Mouse (Mus musculus): ENCODE measurements around the gene Exo1. TPM values are rescaled to one million over a fixed set of nuclear protein-coding genes. Genes with fewer than 3 reads are reported as not detected.
A peak's percentile ranks its signal among the peaks of the same experiment; 100 is the strongest.

The Exo1 gene
- total RNA-seq (2021) (1 to 10 TPM; 1.1 to 1.2 TPM), polyA plus RNA-seq (2012; rRNA removed) (0.03 and 0.12 TPM in 2 replicates)
- long read RNA-seq: 0 reads

DNA sequence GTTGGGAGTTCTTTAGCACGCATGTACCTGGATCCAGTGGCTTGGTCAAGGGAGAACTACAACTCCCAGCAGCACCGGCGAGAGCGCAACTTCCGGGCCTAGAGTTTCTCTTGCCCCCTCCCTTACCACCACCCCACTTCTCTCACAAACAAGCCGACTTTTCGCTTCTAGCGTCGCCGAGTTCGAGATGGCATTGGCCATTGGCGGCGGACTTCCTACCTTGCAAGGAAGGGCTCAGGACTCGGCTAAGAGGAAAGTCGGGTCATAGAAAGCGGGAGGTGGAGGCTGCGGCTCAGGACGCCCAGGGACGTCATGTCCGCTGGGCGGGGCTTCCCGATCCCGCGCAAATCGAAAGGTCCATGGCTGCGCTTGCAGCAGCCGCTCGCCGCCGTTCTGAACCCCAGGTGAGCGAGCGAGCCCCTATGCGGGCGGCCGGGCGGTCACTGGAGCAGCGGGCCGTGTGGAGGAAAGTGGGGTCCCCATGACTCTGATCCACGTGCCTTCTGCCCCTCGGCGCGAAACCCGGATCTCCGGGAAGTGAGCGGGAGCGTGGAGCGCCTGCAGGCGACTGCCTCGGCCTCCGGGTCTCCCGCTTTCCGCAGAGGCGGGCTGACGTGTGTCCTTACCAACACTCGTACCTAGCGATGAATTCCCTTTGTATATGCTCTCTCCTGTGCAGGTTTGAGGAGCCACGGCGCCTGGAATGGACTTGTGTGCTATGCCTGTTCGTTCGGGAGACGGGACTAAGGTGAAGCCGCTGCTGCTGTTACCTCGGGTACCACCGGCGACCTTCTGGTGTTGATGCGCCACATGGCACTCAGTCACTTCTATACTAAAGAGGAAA is at the start of gene Exo1:
TSS of gene Exo1 (plus strand) at position 129 of the 844 bp plus-strand sequence.
- peak; percentile 93 for DNase-seq

DNA sequence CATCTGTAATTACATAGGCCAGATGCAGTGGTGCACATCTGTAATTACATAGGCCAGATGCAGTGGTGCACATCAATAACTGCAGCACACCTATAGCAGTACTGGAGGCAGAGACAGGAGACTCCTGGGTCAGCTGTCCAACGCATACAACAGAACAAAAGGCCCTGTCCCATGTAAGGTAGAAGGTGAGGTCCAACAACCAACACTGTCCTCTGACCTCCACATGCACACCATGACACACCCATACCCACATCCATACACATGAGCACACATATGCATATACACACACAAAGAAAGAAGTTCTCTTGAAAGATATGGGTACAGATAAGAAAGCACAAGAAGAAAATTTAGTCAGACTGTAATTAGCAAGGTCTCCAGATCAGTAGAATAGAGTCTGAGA is 24.9 kb upstream of the Exo1 start:
- DNase-seq: no peak

DNA sequence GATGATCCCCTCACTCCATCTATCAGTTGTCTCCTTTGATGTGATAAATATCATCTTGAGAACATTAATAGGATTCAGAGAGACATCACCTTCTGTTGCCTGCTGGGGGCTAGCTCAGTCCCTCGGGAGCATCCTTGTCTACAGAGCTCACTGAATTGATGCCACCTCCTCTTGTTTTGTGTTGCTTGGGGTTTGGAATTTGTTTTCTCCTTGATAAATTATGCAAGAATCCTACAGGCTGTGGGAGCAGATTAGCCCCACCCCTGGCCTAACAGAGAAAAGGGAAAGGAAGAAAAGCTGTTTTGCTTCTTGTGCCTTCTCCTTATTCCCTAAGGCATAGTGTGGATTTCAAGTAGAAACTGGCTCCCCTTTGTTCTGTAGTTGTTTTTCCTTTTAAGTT is 13.3 kb upstream of the Exo1 start:
- DNase-seq: no peak

DNA sequence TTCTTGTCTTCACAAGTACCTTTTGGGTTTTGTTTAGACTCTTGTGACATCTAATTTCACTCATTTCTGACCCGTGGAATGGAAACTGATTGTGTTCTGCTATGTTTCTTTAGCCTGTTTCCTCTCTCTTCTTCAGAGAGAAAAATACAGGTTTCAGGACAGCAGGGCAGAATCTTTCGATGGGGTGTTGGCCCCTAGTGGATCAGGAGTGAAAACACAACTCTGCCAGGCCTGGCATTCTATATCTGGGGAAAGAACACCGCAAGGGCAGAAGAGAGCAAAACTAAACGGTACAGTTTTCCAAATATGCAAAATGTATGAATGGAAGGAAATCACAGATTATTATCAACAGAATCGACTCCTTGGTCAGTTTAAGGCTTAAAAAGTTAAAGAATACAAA is 12.8 kb upstream of the Exo1 start:
- DNase-seq: peak; percentile 29

DNA sequence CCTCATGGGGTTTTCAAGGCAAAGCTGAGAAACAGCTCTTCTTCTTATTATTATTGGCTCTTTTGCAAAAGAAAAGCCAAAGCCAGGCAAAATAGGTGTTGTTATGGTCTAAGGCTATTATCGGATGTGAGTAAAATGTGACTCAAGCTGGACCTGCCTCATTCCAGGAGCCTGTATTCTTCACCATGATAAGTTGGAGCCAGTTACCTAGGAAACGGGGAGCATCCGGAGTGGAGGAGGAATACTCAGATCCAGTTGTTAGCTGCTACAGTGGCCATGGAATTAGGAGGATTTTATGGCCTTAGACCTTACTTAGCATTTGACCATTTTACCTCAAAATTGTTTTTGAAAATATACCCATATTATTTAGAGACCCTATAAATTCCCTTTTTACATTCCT is 9.7 kb upstream of the Exo1 start:
- DNase-seq: no peak

DNA sequence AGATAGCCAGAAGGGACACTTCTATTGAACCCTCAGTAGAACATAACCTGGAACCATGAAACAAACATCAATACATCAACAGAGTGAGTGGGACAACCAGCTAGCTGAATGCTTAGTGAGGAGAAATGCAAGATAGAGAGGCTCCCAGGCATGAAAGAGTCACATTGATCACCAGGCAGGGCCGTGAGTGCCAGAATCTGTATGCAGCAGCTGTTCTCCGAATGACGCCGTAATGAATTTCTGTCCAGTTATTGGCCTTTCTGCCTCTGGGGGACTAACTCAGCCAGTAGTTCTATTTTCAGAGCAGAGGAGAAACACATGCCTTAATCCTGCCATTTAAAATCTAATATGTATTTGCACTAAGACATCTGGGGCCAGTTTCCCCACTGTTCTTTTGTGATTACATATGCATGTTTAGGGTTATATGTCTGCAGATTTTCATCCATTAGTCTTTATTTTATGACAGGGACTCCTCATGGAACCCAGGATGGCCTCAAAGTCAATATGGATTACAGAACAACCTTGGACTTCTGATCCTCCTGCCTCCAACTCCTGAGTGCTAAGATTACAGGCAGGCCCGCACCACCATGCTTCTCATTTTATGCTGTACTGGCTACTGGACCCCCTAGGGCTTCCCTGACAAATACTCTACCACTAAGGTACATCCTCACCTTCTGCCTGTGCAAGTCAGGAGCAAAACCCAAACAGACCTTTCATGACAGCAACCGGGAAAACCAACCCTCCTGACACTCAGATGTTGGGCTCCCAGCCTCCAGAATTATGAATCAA is 8.2 kb upstream of the Exo1 start:
- DNase-seq: no peak

DNA sequence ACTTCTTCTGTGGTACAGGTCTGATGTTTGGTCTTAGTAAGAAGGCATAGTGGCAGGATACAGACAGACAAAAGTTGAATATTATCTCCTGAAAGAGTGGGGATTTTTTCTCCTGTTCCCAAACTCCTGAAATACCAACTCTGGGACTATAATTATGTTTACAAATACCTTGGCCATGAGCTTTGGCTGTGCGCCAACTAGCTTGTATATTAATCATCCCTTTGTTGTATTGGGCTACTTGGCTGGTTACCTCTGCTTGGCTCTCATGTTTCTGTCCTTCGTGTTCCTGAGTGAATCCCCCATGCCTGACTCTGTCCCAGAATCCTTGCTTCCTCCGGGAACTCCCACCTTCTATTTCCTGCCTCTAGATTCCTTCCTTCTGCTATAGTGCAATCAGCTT is 3.0 kb downstream of the Exo1 start:
- no peak for DNase-seq

DNA sequence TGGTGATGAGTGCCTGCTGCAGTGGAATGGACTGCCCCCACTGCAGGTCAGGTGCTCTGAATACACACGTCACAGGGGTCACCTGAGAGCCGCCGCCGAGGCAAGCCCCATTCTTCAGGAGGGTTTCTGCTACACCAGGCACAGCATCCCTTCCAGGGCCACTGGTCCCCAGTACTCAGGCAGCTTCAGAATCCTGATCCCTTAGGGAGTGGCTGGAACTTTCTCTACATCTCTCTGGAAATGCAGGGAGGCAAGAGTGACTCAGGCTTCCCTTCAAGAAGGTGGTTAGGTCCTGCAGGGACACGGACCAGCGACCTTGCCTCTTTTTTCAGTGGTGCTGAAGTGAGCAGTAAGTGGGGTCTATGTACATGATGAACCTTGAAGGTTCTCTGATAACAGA is 12.9 kb downstream of the Exo1 start:
- no peak for DNase-seq

DNA sequence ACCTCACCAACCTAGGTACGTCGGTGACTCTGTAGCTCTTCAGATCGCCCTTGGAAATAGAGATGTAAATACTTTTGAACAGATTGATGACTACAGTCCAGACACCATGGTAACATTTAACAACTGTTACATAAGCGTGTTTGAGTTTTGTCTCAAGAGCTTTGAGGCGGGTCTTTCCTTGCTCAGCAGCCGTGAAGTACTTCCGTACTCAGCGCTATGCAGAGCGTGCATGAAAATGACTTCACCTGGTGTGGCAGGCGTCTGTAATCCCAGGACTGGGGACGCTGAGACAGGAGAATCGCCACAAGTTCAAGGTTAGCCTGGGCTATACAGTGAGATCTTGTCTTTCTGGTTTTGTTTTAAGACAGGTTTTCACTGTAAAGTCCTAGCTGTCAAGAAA is 13.3 kb downstream of the Exo1 start:
- no peak for DNase-seq

DNA sequence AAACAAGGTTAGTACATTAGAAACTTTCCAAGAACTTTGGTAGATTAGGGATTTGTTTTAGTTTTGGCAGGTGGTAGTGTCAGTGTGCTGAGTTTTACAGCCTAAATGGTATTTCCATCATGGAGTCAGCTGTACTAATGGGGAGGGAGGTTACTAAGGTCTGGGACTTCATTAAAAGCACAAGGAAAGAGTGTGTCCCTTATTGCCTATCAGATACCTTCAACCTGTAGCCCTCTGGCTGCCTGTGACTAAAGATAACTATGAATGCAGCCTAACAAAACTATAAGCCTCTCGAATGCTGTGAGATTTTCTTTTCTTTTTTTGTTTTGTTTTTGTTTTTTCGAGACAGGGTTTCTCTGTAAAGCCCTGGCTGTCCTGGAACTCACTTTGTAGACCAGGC is 30.8 kb downstream of the Exo1 start:
- DNase-seq: no peak

DNA sequence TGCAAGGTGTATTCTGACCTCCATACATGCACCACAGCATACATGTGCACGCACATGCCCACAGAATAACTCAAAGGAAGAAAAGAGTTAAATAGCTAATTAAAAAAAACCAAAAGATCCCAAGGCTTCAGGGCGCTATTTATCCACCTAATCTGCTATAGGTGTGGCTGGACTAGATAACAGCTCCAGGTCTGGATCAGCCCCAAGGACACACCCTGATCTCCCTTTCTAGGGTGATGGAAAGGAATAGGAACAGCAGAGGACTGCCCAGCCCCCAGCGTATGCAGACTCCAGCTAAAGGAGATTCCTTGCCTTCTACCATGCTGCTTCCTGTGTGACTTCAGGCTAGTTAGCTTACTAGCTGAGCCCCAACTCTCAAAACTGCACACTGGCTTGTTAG is 31.7 kb downstream of the Exo1 start:
- no peak for DNase-seq

DNA sequence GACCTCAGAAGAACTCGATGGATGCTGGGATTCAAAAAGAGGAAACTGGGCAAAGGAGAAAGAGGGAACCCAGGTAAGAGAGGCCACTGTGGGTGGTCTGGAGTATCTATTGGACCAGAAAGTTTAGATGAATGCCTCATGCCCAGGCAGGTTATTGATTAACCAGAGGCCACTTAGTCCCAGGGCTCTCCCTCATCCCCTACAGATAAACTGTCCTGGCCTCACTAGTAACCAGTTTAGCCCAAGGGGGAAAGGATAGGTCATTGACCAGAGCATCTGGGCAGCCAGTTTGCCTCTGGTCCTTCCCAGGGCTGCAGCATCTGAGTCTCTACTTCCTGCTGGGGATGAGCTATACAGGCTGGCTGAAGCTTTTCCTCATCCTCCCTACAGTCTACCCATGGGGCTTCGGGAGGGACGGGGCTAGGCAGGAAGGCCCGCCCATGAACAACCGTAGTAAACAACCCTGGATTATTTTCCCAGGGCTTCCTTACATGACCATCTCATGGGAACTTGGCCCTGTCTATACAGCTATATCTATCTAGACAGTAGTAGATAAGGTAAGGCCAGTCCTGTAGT is 33.4 kb downstream of the Exo1 start:
- DNase-seq: no peak

DNA sequence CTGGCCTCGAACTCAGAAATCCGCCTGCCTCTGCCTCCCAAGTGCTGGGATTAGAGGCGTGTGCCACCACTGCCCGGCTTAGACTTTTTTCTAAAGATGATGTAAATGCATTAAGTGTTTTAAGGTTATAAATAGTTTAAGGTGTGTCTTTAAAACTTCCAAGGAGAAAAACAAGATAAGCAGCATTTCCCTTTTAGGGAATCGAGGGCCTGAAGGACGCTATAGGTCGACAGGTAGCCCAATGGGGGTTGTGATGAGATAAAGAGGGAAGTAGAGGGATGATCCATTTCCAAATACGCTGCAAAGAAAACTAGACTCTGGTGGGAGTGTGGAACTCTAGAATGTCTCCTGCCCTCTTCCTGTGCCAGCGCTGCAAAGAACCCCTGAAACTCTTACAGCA is 39.6 kb downstream of the Exo1 start, which contains the start of gene Gm38100:
TSS of gene Gm38100 (plus strand) at position 301 of the 400 bp plus-strand sequence.
- DNase-seq: no peak

DNA sequence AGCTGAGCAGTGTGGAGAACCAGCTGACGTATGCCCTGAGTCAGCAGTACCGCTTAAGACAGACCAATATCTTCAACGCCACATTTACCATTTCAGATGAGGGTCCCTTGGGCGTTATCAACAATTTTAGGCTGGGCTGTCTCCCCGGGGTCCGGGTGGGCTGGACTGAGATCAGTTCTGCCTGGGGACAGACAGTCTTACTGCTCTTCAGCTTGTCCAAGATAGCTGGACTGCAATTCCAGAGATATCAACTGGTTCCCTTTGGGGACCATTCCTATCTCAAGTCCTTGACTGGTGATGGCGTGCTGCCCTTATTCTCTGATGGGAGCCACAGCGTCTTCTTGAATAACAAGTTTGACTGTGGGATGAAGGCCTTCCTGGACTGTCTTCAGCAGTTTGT is 40.7 kb downstream of the Exo1 start:
- DNase-seq: no peak

DNA sequence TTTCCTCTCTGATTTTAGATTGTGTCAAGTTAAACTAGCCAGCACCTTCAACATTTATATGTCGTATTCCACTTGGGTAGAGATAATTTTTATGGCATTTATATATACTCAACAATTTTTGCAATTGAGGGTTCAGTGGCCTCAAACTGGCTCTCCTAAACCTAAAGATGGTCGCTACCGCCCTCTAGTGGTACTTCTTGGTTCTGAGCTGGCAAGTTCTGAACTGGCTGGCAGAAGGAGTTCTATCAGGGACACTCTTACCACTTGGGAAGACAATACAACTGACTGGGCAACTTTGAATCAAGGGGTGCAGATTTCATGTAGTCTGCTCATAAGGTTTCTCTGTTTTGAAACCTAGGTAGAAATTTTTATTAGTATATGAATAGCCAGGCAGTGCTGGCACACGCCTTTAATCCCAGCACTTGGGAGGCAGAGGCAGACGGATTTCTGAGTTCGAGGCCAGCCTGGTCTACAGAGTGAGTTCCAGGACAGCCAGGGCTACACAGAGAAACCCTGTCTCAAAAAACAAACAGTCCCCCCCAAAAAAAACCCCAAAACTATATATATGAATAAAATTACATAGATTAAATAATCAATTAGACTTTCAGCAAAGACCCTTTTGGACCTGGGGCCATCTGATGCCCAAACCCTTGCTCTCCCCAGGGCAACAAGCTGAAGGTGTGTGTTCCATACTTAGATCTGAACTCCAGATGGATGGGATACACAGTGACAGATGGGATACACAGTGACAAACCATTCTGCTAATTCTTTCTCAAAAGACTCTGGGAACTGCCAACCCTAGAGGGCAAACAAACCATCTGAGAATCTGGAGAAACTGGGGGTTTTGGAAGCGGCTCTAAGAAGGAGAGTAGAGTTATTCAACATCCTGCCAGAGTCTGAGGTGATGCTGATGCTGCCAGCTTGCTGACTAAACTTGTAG is 43.7 kb downstream of the Exo1 start:
- peak; percentile 71 for DNase-seq

DNA sequence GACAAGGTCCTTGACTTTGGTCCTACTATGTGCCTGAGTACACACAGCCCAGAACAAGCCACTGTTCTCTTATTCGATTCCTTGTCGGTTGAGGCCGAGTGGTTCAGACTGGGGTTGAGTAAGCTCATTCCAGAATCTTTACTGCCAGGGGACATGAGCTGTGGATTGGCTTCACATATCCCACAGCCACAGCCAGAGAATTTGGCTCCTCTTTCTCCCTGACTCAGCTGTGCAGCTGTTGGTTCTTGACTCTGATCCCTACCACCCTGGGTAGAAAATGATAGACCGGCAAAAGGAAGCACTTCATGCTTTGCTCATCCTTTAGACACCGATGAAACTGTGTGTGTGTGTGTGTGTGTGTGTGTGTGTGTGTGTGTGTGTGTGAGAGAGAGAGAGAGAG is 51.0 kb downstream of the Exo1 start:
- no peak for DNase-seq

DNA sequence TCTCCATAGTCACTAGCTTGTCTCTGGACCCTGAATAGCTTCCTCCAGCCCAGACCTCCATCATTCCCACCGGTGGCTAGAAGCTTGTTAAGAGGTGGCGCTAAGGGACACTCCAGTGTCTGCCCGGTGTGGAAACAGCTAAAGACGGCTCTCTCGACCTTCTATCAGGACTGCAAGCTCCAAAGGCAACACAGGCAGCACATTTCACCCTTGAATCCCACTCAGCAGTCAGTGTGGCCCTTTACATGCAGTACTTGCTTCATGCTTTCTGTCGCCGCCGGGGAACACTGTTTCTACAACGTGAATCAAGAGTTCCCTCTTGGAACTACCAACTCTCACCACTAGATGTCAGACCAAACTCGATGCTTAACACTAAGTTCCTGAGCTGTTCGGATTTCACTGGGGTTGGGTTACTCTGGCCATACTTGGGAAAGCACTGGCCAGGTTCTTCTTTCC is 55.9 kb downstream of the Exo1 start:
- peak; percentile 55 for DNase-seq

DNA sequence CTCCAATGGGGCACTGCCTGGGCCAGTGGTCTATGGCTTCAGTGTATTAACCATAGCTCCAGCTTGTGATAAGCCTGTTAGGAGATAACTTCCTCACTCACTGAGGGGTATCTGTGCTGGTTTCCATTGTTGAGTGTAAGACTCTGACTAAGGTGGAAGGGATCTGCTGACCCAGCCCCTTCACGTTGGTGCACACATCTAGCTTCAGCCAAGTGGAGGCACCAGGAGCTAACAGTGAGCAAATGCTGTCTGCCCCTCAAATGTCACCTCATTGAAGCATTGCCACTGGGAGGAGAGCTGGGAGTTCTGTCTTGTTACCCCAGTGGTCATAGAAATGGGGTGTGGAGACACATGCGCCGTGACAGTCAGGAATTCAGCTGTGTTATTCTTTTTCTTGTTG is 58.4 kb downstream of the Exo1 start:
- DNase-seq: no peak

DNA sequence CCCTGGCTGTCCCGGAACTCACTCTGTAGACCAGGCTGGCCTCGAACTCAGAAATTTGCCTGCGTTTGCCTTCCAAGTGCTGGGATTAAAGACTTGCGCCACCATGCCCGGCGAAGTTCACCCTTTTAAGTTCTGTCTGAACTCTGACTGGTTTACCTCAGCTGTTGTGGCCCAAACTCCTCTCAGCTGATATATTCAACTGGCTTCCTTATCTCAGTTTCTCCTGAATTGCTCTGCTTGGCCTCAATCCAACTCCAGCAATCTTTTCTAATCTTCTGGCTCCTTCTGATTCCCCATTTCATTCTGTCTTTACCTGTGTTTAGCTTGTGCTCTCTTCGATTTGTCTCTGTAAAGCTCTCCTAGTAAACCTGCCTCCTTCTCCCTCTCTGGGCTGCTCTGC is 62.8 kb downstream of the Exo1 start:
- DNase-seq: no peak

DNA sequence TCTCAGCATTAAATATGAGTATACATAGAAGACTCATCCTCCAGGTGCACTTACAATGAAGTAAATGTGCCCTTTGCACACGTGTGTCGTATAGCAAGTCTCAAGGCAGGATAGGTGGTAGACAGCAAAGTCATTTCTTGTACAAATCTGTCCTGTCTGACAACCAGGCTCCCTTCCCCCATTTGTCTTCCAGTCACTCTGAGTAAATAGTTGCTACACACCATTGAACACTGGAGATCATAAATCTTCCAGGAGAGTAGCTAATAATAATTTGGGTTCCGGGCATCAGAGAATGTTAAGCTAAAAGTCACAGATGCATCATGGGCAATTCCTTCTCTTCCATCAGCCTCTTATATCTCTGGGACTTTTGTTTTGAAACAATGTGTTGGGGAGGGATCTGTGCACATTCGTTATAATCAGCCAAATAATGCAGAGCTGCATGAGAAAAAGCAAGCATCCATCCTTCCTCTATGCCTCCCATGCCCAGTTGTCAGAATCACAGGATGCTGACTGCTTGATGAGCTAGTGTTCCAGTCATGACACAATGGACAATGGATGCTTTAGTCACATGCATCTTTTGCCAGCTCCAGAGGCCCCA is 66.4 kb downstream of the Exo1 start:
- DNase-seq: no peak

DNA sequence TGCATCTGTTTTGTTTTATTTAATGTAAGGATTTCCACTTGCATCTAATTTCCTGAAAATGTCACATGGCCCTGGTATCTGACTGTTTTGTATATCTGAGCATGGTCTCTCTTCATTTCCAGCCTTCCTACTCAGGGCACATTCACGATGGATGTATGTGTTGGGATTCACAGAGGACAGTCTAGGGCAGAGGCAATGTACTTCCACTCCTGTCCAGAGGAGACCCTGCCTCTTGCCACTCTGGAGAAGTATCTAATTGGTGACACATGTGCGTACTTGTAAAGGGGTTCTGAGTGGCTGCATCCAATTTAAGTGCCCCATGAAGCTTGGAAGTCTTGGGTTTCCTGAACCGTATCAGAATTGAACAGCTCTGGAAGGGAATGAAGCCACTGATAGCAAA is 70.0 kb downstream of the Exo1 start:
- no peak for DNase-seq
